In the genomic region with DNA sequence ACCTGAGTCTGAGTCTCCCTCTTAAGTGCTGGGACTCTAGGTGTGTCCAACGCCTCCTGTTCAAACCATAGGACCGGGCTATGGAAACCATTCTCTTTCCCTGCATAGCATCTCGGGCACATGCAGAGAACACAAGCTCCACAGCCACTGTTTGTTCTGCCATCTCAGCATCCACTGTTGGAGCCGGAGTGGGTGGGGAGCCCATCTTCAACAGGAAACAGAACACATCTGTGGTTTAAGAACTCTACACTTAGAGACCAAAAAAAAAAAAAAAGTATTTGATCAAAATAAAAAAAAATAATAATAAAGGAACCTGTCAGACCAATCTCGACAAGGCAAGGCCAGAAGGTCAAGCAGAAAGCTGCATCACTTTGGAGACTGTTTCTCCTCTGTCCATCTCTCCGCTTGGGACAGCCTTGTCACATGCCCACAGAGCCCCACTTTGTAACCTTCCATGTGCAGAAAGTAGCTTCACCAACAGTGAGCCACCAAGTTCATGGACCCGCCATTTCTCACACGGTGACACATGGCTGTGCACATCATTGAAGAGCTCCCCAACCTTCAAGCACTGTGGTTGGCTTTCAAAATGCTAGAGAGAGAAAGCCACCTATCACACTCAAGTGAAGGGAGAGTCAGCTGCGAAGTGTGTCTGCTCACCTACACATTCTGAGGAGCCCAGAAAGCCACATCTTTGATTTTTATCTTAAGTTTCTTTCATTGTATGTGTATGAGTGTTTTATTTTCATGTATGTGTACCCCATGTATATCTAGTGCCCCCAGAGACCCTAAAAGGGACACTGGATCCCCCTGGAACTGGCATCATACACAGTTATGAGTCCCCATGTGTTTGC, we compare ENCODE assay signal across 25 mouse cellular contexts. TPM values are rescaled to one million over a fixed set of nuclear protein-coding genes. Genes with fewer than 3 reads are reported as not detected.
DNase-seq lines count a peak whose midpoint lies in the region; ATAC-seq lines count a peak whose summit lies in the region.
"Had no signal": no experiment of that assay in that cellular context is flagged by ENCODE, and none has a peak within 500 bp of the region (broad histone marks: within the 10 kb centered on the region; RNA-seq: fewer than 3 reads in every experiment).

No protein-coding gene starts in this region.

- no peak overlapping the region for H3K4me3 ChIP-seq in midbrain, embryonic 11.5 days (ENCODE audit: low read depth, low read length)
- no peak overlapping the region for H3K4me3 ChIP-seq in midbrain, embryonic 15.5 days
- H3K4me3 ChIP-seq: embryonic facial prominence, embryonic 12.5 days; erythroblast, embryonic 14.5 days; heart, embryonic 12.5 days; layer of hippocampus, adult 2 months; limb, embryonic 10.5 days; neural tube, embryonic 12.5 days had no signal

- H3K27me3 ChIP-seq in midbrain, embryonic 11.5 days (ENCODE audit: control insufficient read depth, insufficient read depth, low read length), result no peaks in the 10 kb centered on the region
- H3K27me3 ChIP-seq in midbrain, embryonic 15.5 days (replicated peaks), result no peaks in the 10 kb centered on the region
- H3K27me3 ChIP-seq: embryonic facial prominence, embryonic 12.5 days; heart, embryonic 12.5 days; neural tube, embryonic 12.5 days had no signal

- WGBS in midbrain, embryonic 11.5 days, result 96% methylated on average over 9 of the region's 9 CpGs
- WGBS in midbrain, embryonic 15.5 days, result 95% methylated on average over 9 of the region's 9 CpGs

- no peaks in the 10 kb centered on the region for H3K36me3 ChIP-seq in midbrain, embryonic 11.5 days (ENCODE audit: control insufficient read depth, insufficient read depth, low read length)
- no peaks in the 10 kb centered on the region for H3K36me3 ChIP-seq in midbrain, embryonic 15.5 days (replicated peaks)
- H3K36me3 ChIP-seq: embryonic facial prominence, embryonic 12.5 days; neural tube, embryonic 12.5 days had no signal

- ATAC-seq in midbrain, embryonic 11.5 days (ENCODE audit: low FRiP score), result no peak
- ATAC-seq in midbrain, embryonic 15.5 days (replicated peaks), result no peak
- ATAC-seq in cerebellum, adult (ENCODE audit: insufficient number of reproducible peaks, low FRiP score, low TSS enrichment), result no peak
- ATAC-seq: forebrain, embryonic 14.5 days; hindbrain, embryonic 16.5 days; liver, postnatal 0 days; midbrain, embryonic 16.5 days had no signal

- no peaks in the 10 kb centered on the region for H3K4me1 ChIP-seq in midbrain, embryonic 11.5 days (ENCODE audit: control insufficient read depth, insufficient read depth, low read length)
- no peaks in the 10 kb centered on the region for H3K4me1 ChIP-seq in midbrain, embryonic 15.5 days
- H3K4me1 ChIP-seq: neural tube, embryonic 12.5 days had no signal

- no peaks in the 10 kb centered on the region for H3K9me3 ChIP-seq in midbrain, embryonic 11.5 days (ENCODE audit: control insufficient read depth, low read length)
- no peaks in the 10 kb centered on the region for H3K9me3 ChIP-seq in midbrain, embryonic 15.5 days
- H3K9me3 ChIP-seq: embryonic facial prominence, embryonic 12.5 days; limb, embryonic 10.5 days; neural tube, embryonic 12.5 days had no signal

- H3K9ac ChIP-seq in midbrain, embryonic 11.5 days (ENCODE audit: low read length), result no peak overlapping the region
- no peak overlapping the region for H3K9ac ChIP-seq in midbrain, embryonic 15.5 days
- H3K9ac ChIP-seq: embryonic facial prominence, embryonic 12.5 days; heart, embryonic 12.5 days; liver, postnatal 0 days; neural tube, embryonic 12.5 days had no signal

- peak; percentile 76 for DNase-seq in midbrain, embryonic 11.5 days (ENCODE audit: low spot score, missing footprints)
- DNase-seq in T-cell, adult 2 months (ENCODE audit: low spot score), result peak; percentile 72
- peak; percentile 74 for DNase-seq in naive thymus-derived CD4-positive, alpha-beta T cell, adult 2 months (ENCODE audit: low read depth)
- DNase-seq in thymus, postnatal 36 days, result peak; percentile 45 to 64
- DNase-seq in frontal cortex, adult 2 months (ENCODE audit: extremely low spot score in 1 of 2, low spot score in 1 of 2), result no peak
- DNase-seq in left cerebral cortex, adult 11 months (ENCODE audit: low spot score), result no peak
- DNase-seq: cerebellum, adult 9-10 months; gastrocnemius, postnatal 36 days; heart, postnatal 4 days; kidney, adult 11 months; liver, postnatal 0 days; lung, postnatal 10 days; right cerebral cortex, adult 18-20 months had no signal

- H3K4me2 ChIP-seq in midbrain, embryonic 11.5 days, result no peak overlapping the region
- H3K4me2 ChIP-seq in midbrain, embryonic 15.5 days, result no peak overlapping the region
- H3K4me2 ChIP-seq: embryonic facial prominence, embryonic 12.5 days; heart, embryonic 12.5 days; neural tube, embryonic 12.5 days had no signal

- H3K27ac ChIP-seq in midbrain, embryonic 11.5 days (ENCODE audit: low read depth, low read length), result no peak overlapping the region
- H3K27ac ChIP-seq in midbrain, embryonic 15.5 days, result no peak overlapping the region
- H3K27ac ChIP-seq: embryonic facial prominence, embryonic 12.5 days; kidney, postnatal 0 days; layer of hippocampus, adult 2 months; limb, embryonic 10.5 days; neural tube, embryonic 12.5 days had no signal

RNA-seq across cellular contexts. Expression of a gene that starts 20.2 kb away (rescaled TPM):
- 13.8 and 14.9 TPM in 2 replicates for polyA plus RNA-seq in midbrain, embryonic 11.5 days (2014; fragmentation: Nextera tagmentation; extraction: Ambion mirVana)
- polyA plus RNA-seq in midbrain, embryonic 15.5 days (2015; fragmentation: Nextera tagmentation; extraction: Ambion mirVana), result 7.5 and 7.8 TPM in 2 replicates
- 4.7 and 5.2 TPM in 2 replicates for polyA plus RNA-seq in frontal cortex, adult 2 months (2012; rRNA removed)

Comparison
In these comparisons a context has a peak if more than half of its experiments do, and no peak if none do; other contexts are left out.
1. DNase-seq: peak in midbrain, embryonic 11.5 days (single experiment), T-cell, adult 2 months (single experiment), naive thymus-derived CD4-positive, alpha-beta T cell, adult 2 months (single experiment) and thymus, postnatal 36 days (2 of 2); none in frontal cortex, adult 2 months (0 of 2) and left cerebral cortex, adult 11 months (single experiment).